Mouse (Mus musculus) embryonic facial prominence, embryonic 11.5 days (tissue): Measurements from ENCODE around the gene Slco1b2. TPM values are rescaled to one million over a fixed set of nuclear protein-coding genes. Genes with fewer than 3 reads are reported as not detected.

ENCODE experiments used
- polyA plus RNA-seq: library from polyadenylated mRNA; unstranded; fragments of >200 nt; fragmentation: Nextera tagmentation; extraction: Ambion mirVana; gene quantifications from 2 replicates; pipeline ENCODE4 v1.2.1, GENCODE M21; 2014

Gene Slco1b2
- polyA plus RNA-seq, 1 experiment from 2014 or later = not detected

Other genes starting within 250 kb of the Slco1b2 start
- 0.15 TPM in 1 of 2 replicates, not detected in the other for gene Slco1c1, start 105.2 kb upstream of the Slco1b2 start, polyA plus RNA-seq
- not detected in 2 replicates for gene Gm5724, start 144.3 kb downstream of the Slco1b2 start, polyA plus RNA-seq
- not detected in 2 replicates for gene Slco1a4, start 226.7 kb downstream of the Slco1b2 start, polyA plus RNA-seq